Mouse (Mus musculus): Measurements from ENCODE around the gene Cdc40.

DNA sequence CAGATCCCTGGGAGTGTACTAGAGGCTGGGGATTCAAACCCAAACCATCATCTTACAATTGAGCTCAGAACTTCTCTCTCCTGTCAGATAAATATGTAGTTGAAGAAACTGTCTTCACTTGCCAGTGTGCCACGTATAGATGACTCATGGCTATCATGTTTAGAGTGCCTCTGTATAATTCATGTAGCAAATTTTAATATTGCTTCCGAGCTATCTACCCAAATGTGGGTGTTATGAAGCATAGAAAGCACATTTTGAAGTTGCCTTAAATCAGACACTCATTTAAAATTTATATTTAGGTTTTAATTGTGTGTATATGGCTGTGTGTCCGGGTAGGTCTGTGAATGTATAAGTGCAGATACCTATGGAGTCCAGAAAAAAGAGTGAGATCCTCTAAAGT lies 91.0 kb downstream of the Cdc40 start:
- TF ChIP-seq POLR2A (IDR thresholded peaks at IDR 0.05; ENCODE audit: low read depth, low read length): no peak
- TF ChIP-seq CTCF (IDR thresholded peaks at IDR 0.05; ENCODE audit: extremely low read depth, insufficient read length, insufficient replicate concordance, low read depth, low read length): no peak
